Mouse (Mus musculus) stomach, embryonic 15.5 days (tissue): ENCODE data around the gene Lsm3. TPM values are rescaled to one million over a fixed set of nuclear protein-coding genes. Genes with fewer than 3 reads are reported as not detected.

ENCODE experiments used
- ATAC-seq: fragments of 200-750 bp; cut with Nextera tagmentation; 2 replicates; pipeline ENCODE4 v1.8.0; 2017; ENCODE audit warnings: low read depth, moderate number of reproducible peaks, moderate TSS enrichment; ENCODE audit not compliant: insufficient read depth, low FRiP score
- H3K27ac ChIP-seq: fragments of 300-500 bp; sonication (generic); 2 replicates; pipeline ENCODE4 v1.5.1; 2015; ENCODE audit warnings: mild to moderate bottlenecking, inconsistent platforms
- H3K27me3 ChIP-seq: fragments of 300-500 bp; sonication (generic); replicated peaks from 2 replicates; pipeline ENCODE4 v1.6.1; 2015; ENCODE audit warnings: inconsistent platforms
- H3K36me3 ChIP-seq: fragments of 300-500 bp; sonication (generic); 2 replicates; pipeline ENCODE4 v1.6.1; 2015; ENCODE audit warnings: inconsistent platforms
- H3K4me1 ChIP-seq: fragments of 300-500 bp; sonication (generic); 2 replicates; pipeline ENCODE4 v1.6.1; 2015; ENCODE audit warnings: inconsistent platforms
- H3K4me2 ChIP-seq: fragments of 300-500 bp; sonication (generic); 2 replicates; pipeline ENCODE4 v1.6.1; 2015; ENCODE audit warnings: mild to moderate bottlenecking, inconsistent platforms
- H3K4me3 ChIP-seq: fragments of 300-500 bp; sonication (generic); replicated peaks from 2 replicates; pipeline ENCODE4 v1.5.1; 2015; ENCODE audit warnings: inconsistent platforms
- H3K9ac ChIP-seq: fragments of 300-500 bp; sonication (generic); 2 replicates; pipeline ENCODE4 v1.6.1; 2015; ENCODE audit warnings: inconsistent platforms
- H3K9me3 ChIP-seq: fragments of 300-500 bp; sonication (generic); 2 replicates; pipeline ENCODE4 v1.6.1; 2016; ENCODE audit warnings: inconsistent platforms
- WGBS: fragments of 180-500 bp; shearing (Covaris S2); methylation state at CpG from one replicate; pipeline ENCODE4 v1.1.7; 2015; 5-methylcytosine and 5-hydroxymethylcytosine counted together
- polyA plus RNA-seq: library from polyadenylated mRNA; unstranded; fragments of >200 nt; fragmentation: Nextera tagmentation; extraction: Ambion mirVana; gene quantifications from 2 replicates; pipeline ENCODE4 v1.2.1, GENCODE M21; 2015

Gene Lsm3
- polyA plus RNA-seq, 1 experiment from 2014 or later: 248 TPM

GRCm38 (mm10) chr6:91563031-91563430 lies 47.3 kb downstream of the Lsm3 start:
- no peak overlapping the region for H3K4me2 ChIP-seq
- H3K9ac ChIP-seq: no peak overlapping the region
- no peaks in the 10 kb centered on the region for H3K36me3 ChIP-seq
- no peak overlapping the region for H3K4me3 ChIP-seq
- no peak overlapping the region for H3K27ac ChIP-seq
- ATAC-seq: no peak
- 63% methylated on average over 3 of the region's 3 CpGs for WGBS
- no peaks in the 10 kb centered on the region for H3K27me3 ChIP-seq
- H3K9me3 ChIP-seq: no peaks in the 10 kb centered on the region
- no peaks in the 10 kb centered on the region for H3K4me1 ChIP-seq

DNA sequence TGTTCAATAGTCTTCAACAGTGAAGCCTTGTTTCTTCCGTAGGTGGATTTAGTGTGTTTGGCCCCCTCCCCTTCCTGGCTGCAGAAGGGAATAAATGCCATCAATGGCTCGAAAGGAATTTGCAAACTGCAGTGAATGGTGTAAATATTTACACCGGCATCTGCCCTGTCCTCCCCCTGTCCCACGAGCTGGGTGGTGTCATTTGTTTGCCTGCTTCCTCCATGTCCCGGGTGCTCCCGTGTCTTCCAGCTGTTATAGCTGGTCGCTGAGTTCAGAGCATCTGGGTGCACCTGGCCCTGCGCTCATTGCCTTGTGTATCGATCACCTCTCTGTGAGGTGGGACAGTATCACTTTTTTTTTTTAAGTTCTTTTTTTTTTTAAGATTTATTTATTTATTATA lies 50.7 kb downstream of the Lsm3 start:
- Histone ChIP-seq H3K36me3 (no peaks in the 10 kb centered on the region), H3K4me2 (no peak overlapping the region), H3K27me3 (no peaks in the 10 kb centered on the region), H3K4me1 (no peaks in the 10 kb centered on the region), H3K9ac (no peak overlapping the region), H3K27ac (no peak overlapping the region), H3K9me3 (no peaks in the 10 kb centered on the region), H3K4me3 (no peak overlapping the region)
- 15% methylated on average over 9 of the region's 9 CpGs for WGBS
- no peak for ATAC-seq

Other genes starting within 250 kb of the Lsm3 start
- 0.04 TPM in 1 of 2 replicates, not detected in the other for gene Wnt7a, start 104.6 kb upstream of the Lsm3 start, polyA plus RNA-seq
- gene Chchd4, start 42.4 kb upstream of the Lsm3 start, polyA plus RNA-seq: 25.9 and 29.7 TPM in 2 replicates
- 45.8 and 46.9 TPM in 2 replicates for gene Tmem43, start 42.2 kb upstream of the Lsm3 start, polyA plus RNA-seq
- 13.8 and 15.3 TPM in 2 replicates for gene Xpc, start within 50 bp of the Lsm3 start, polyA plus RNA-seq
- gene Slc6a6, start 168.1 kb downstream of the Lsm3 start, polyA plus RNA-seq: 54.6 and 63.0 TPM in 2 replicates